Mouse (Mus musculus): Measurements from ENCODE around the gene Ddit4l.

- no peak for TF ChIP-seq CTCF (IDR thresholded peaks at IDR 0.05; ENCODE audit: low read depth)
- TF ChIP-seq EP300 (IDR thresholded peaks at IDR 0.05; ENCODE audit: low read depth): no peak
These were observed 27.0 kb upstream of the Ddit4l start for GRCm38 (mm10) chr3:137594332-137594905.

Data from liver, embryonic 14.5 days (tissue).